Mouse (Mus musculus) right cerebral cortex, postnatal 14 days (tissue): ENCODE measurements around the gene Pnma1.

ENCODE experiments used
- DNase-seq: peaks from one replicate; pipeline ENCODE4 v3.0.0; 2022

Gene Pnma1

DNA sequence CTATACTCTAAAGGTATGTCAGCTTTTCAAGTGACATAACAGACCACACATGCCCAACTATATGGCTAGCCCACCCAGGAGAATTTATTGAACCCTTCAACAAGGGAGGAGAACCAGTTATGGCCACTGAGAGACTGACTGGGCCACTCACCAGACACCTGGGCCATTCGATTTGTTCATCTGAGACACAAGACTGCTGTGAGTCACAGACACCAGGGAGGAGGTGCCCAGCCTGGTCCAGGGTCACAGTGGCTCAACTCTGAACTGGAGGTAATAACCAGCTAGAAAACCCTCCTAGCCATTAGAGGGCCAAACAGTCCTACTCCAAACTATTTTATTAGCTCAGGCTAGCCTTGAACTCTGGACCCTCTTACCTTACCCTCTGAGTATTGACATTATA is 29.8 kb upstream of the Pnma1 start:
- DNase-seq: peak; percentile 2

DNA sequence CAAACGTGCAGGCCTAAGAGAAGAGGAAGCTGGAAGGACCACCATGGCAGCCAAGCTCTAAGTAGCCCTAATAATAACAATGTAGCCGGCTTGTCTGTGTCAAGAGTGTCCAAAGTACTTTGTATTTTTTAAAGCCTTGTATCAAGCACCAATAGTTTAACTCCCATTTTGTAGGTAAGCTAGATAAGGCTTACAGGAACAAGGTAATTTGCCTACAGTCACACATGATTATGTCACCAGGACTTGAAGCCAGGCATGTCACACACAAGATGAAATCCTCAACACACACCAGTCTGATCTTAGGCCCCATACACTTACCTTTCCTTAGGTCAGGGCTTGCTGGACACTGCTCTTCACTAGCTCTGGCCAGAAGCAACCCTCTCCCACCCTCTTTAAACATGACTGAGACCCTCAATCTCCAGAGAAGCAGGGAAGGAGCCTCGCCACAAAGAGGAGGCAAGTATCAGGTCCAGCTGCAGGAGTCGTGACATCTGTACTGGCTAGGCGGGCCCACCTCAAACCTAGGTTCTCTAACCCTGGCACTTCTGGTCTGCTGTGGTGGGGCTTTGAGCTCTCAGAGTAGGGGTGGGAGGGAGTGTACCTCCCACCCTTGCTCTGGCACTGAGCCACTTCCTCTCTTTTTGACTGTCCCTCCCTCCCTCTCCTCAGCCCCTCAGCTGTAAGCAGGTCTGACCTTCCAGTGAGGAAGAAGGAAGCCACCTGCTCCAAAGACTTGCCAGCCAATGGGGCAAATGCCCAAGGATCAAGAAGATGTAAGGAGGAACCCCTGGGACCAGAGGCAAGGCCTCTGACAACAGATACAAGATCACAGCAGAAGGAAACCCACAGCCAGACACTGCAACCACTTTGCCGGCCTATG is 28.8 kb upstream of the Pnma1 start:
- peak; percentile 10 for DNase-seq

DNA sequence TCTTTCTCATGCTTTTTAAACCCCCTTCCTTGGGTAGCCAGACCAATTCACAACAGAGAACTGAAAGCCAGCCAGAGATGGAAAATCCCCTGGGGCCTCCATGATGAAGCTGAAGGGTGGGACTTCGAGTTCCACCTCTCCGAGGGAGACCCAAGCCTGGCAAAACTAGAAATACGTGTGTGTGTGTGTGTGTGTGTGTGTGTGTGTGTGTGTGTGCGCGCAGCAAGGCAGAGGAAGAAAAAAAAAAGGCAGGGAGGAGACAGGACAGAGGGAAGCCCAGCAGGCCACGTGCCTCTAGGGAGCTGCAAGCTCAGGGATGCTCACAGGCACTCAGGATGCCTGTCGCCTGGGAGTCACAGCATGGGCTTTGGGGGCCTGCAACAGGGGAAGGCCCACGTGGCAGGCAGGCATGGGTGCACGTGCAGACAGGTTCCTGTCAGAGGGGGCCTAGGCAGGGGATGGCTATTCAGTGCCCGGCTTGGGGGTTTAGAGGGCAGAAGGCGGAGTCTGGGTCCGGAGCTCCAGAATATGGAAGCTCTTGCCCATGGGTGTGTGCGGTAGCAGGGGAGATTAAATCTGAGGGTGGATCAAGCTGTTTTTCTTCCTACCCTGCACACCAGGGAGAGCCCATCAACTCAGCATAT is 28.0 kb upstream of the Pnma1 start:
- peak; percentile 44 for DNase-seq

DNA sequence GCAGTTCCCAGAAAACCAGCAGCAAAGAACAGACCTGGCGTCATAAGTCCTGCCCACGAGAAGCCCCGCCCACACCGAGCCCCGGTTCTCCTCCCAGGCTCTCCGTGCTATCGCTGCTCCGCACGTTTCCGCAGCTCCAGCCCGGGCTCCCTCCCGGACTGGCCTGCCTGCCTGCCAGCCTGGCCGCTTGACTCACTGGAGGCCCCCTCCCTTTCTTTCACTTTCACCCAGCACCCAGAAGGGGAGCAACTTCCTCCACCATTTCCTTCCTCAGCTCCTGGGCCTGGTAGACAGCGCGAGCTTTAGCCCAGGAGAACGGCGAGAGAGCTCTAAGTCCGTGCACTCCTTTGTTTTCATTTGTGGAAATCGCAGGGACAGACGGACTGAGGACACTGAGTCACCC is 27.4 kb upstream of the Pnma1 start:
- peak; percentile 83 for DNase-seq

DNA sequence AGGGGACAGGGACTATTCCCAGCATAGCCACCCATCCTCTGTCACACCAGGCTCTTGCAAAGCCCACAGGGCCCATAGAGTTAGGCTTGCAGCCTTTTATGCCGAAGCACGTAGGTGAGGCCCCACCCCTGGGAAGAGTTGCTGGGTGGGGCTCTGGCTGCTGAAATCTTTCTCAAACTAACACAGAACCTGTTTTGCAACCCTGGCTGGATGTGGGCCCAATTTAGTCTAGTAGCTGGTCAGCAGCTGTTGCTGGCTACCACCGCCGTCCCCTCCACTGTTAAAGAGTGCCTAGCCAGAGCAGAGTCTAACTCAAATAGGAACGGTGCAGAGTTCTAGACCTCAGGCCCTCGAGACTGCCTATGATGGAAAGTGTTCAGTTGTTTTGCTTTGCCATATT is 26.6 kb upstream of the Pnma1 start:
- peak; percentile 14 for DNase-seq

DNA sequence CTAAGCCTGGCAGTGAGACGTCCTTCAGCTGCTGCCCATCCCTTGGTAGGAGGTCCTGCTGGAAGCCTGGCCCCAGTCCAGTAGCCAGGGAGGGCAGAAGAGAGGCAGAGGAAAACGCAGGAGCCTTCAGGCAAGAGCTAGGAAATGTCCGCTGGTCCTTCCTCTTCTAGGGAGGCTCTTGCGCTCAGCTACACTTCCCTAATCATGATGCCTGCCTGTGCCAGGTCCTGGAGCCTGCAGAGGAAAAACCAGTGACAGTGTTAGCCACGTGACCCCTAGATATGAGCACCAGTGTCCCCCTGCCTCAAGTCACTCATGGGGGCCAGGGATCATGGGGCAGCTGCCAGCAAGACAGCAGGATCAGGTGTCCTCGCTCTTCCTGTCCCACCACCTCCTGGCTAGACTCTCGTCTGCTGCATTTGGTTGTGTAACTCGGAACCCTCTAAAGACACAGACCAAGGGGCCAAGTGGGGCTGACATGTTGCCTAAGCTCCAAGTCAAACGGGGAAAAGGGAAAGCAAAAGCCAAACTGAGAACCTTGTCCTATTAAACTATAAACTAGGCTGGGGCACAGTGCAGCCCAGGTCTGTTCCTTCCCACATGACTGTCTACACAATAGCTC is 26.0 kb upstream of the Pnma1 start:
- DNase-seq: peak; percentile 26

DNA sequence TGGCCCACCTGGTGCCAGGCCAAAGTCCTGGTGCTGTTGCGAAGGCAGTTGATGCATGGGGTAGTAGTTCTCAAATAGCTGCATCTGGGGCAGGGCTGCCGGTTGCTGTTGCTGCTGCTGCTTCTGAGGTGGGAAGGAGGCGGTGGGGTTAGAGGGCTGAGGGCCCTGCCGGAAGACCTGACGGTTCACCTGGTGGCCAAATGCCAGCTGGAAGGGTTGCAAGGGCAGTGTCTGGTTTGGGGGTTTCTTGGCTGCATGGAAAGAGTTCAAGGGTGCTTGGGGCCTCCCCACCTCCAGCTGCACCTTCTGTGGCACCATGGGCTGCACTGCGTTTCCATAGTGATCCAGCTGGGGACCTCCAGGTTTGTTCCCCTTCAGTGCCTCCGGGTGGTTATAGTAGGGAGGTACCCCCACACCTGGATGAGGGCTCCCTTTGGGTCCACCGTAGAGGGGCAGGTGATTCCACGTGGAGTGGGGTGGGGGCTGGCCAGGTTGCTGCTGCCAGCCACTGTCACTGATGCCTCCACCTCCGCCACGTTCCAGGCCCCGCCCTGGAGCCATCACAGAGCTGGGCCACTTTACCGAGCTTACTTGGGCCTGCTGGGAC is 25.1 kb upstream of the Pnma1 start:
- DNase-seq: peak; percentile 6

DNA sequence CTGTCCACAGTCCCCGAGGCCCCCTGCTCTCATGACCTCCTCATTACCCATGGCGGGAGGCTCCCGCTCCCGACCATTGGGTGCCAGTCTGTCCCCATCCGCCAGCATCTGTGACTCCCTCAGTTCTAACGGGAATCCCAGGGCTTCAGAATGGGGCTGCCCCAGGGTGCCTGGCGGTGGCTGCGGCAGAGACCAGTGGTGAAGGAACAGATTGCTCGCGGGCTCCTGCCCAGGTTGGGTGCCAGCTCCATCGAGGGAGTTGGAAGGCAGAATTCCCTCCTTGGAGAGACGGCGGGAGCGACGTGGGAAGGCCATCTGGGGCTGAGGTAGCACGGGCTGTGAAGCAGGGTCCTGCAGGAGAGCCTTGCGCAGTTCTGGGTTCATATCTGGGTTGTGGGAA is 24.6 kb upstream of the Pnma1 start:
- DNase-seq: peak; percentile 21

DNA sequence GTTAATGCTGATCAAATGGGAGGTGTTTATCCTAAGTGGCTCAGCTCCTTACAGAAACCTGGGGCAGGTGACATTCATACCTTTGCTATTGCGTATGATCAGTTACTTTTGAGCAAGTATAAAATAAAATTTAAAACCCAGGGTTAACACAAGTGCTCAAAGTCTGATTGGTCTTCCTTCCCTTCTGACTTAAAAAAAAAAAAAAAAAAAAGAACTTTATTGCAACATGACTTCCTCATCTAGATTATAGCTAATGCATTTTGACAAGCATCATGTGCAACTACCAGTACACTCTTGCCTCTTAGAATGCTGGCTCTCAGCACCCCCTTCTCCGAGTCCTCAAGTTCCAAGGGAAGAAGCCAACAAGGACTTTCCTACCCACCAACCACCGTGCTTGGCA is 23.9 kb upstream of the Pnma1 start:
- DNase-seq: peak; percentile 4

DNA sequence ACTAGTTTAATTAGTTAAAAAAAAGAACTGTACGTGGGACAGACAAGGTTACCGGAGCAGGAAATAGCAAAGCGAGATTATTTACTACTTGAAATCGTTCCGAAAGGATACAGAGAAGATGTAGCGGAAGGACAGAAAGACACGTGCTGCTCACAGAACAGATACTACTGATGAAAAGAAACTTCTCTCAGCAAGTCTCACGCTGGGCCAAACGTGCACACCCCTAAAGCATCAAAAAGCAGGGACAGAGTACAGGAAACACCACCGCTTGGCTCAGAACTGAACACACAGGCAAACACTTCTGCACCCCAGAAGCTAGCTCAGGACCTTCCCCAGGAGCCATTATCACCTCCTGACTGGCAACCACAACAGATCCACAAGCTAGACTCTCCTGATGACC is 22.3 kb upstream of the Pnma1 start:
- no peak for DNase-seq

DNA sequence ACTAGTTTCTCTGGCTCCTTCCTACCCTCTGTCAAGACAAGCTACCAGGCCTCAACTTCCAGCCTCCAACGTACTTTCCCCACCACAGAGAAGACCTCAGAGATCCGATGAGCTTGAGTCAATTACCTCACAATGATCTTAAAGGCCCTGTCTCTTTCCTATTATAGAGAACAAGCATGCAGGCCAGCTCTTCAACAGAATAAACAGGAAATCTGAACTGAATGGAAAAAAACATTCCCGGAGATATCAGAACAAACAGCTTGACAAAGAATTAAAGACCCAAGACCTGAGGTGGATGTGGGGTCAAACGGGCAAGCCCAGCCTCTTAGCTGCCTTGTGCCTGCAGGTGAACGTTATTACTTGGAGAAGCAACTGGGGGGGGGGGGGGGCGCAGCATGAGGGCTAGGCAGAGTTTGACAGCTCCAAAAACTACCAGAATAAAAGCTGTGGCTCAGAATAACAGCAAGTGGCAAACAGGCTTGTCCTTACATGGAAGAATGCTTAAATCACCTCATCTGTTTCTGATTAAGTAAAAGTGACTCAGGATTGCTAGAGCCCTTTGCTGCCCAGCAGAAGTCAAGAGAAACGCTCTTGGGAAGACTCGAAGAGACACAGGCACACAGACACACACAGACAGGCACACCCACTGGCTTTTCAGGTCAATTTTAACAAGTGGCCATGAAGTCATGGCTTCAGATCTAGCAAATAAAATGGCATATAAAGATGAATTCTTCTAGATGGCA is 17.5 kb upstream of the Pnma1 start:
- no peak for DNase-seq

DNA sequence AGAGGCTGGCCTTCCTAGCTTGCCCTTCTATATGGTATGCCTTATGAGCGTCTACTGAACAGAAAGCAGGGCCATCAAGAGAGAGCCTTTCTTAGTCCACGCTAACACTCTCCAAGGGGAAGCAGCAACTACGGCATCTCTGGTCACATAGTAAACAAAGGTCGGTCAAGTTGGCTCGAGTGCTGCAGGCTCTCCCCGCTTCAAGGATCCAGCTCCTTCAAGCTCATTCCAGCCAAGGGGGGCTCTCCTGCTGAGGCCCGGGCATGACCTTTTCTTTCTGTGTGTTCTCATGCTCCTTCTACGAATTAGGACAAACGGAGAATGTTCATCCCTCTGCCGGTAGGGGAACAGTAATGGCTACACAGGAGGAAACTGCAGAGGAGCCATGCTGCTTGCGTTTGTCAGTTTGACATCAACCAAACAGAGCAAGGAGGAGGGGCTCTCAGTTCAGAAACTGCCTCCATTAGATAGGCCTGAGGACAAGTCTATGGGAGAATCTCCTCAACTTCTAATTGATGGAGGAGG is 15.4 kb upstream of the Pnma1 start:
- no peak for DNase-seq

DNA sequence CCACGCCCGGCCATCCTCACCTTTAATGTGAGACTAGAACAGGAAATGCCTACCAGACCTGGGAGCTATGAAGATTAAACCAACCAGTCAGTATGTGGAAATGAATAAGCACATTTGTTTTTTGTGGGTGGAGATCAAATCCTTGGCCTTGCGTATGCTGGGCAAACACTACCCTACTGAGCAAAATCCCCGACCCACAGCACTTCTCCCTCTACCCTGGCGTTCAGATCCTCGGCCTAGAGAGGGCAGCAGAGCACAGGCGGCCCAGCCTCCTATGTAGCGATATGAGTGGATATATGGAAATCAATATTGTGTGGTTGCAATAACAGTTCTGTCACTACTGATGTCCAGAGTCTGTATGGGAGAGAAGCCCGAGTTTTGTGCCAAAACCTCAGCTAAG is 14.8 kb upstream of the Pnma1 start:
- DNase-seq: no peak

DNA sequence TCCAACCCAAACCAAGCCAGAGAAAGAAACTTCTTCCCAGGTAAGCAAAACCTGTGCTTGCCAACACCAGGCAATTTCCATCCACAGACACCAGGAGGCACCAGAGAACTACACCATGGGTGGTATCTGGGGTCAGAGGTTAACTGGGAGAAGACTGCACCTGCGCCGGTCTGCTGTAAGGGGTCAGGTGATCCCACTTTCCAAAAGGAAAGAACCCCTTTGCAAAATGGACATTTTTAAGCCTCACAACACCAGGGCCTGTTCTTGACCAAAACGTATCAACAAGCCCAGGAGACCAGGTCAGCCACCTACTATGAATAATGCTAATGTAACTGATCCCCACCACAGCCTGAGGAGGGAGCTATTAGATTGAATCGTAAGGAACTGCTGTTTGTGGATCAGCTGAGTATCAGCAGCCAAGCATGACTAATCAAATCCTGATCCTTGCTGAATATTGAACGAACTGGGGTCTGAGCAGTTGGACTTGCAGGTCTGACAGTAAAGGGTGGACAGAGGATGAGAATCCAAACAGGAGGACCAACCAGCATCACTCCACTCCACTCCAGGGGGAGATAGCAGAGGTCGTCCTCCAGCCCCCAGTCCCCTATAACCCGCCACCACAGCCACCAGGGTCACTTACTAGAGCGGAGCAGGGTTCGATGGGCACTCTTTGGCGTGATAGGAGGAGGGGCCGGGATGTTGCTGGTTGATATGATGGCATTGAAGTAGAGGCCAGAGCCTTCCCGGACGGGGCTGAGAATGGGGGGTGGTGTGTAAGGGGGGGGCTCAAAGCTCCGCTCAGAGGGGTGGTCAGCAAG is 13.5 kb upstream of the Pnma1 start:
- no peak for DNase-seq

DNA sequence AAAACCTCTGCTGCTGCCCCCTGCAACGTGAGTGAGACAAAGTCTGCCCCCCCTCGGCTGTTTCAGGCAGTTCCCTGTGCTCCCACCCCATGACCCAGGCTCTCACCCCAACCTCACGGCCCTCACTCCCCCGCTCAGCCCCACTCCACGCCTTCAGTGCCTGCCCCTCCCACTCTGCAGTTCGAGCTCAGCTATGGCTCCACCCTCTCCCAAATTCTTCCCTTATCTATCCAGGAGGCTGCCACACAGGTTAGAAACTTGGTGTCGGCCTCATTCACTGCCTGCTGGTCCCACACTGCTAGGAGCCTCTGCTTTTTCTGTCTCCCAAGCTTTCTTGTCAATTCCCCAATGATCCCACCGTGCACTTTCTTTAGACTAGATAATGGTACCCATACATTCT is 12.8 kb upstream of the Pnma1 start:
- no peak for DNase-seq

DNA sequence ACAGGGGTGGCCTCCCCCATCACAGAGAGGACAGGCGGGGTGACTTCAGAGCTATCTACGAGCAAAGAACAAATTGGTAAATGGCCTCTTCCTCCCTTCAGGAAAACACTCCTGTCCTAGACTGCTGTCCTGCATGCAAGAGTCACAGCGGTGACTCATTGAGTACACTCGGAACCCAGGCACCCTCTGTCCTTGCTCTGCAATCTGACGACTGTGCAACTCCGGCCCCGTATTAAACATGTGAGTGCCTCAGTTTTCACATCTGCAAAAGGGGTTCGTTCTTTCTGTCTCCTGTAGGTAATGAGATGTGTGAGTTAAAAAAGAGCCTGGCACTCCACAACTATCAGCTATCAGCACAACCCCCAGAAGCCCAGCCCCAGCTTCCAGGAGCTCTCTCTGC is 12.2 kb upstream of the Pnma1 start:
- no peak for DNase-seq

DNA sequence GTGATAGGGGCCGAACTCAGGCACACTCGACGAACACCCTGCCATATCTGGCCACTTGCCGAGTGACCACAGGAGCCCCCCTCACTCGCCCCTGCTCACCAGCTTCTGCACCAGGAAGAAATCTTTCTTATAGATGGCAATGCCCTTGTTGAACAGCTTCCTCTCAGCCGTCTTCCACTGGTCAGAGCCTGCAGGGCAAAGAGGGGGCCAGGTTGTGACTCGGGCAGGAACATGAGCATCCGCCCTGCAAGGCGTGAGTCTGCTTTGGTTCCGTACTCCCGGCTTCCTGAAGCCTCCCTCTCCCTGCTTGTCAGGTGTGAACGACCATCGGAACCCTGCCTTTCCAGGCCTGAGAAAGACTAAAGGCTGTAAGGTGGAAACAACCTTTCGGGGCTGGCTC is 9.9 kb upstream of the Pnma1 start:
- no peak for DNase-seq

DNA sequence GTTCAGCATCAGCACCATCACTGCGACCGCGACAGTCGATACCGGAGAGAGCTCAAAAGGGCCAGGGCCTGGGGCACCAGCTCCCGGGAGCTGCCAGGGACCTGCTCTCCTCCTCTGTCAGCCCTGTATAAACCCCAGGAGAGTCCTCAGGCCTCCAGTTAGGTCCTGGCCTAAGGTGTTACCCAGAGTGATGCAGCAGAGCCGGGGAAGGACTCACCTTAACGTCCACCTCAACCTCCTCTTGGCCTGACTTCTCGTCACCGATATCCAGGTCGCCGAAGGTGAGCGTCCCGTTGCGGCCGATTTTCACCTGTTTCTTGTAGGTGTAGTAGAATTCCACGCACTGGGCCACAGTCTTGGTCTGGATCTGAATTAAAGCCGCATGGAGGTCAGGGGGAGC is 7.9 kb upstream of the Pnma1 start:
- DNase-seq: no peak

DNA sequence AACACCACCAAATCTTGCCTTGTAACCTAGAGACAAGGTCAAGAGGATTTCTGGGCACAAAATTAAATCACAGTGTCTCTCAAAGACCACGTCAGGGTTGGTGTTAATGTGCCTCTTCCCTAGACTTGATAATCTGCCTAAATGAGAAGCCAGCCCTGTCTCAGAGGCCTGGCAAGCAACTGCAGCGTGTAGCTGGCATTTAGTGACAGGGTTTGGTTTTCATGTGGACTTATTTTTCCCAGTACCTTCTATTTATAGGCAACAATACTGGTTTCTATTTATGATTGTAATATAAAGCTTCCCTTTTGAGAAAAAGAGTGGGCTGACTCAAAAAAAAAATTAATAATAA is 7.2 kb upstream of the Pnma1 start:
- no peak for DNase-seq

DNA sequence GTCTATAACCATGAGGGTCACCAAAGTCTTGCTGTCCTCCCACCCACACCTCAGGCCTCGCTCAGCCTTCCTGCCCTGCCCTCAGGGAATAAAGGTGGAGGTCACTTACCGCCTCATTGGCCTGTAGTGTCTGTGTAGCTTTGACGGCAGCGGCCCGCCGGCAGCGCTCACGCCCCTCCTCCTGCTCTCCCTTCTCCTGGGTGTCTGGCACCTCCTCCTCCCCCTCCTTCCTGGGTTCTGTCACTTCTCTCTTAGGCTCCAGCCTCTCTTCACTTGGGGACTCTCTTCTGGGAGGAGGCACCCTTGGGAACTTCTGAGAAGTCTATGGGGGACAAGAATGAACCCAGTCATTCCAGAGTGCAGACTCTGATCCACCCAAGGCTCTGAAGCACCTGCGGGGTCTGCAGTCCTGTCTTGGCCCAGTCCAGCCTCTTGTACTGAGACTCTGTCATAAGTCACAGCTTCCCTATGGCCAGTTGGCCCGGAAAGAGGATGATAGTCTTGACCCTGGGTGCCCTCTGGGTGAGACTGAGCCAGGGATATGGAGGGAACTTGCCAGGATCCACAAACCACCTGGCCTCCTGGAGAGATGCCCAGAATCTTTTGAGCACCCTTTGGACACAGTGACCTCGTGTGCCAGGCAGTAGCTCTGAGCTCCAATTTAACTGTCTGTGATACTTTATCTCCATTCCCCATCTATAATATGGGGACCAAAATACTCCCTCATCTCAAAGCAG is 6.7 kb upstream of the Pnma1 start:
- DNase-seq: no peak

DNA sequence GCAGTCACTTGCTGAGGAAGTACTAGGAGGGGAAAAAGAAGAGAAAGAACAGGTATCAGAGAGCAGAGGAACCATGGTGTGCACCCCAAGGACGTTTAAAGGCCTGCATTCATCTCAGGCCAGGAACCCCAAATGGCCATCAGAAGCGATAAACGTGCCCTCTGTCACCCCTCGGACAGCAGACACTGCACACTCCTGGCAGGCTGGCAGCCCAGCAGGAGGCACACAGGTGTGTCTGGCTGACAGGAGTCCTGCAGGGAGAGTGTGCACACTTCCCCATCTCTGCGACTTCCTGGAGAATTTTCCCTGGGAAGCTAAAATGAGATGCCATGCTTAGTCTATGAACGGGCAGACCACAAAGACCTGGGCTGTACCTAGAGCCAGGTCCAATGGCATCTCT is 5.1 kb upstream of the Pnma1 start:
- DNase-seq: no peak
